Mouse (Mus musculus) neural tube, postnatal 0 days (tissue): ENCODE results near the gene Tbc1d12. TPM values are rescaled to one million over a fixed set of nuclear protein-coding genes. Genes with fewer than 3 reads are reported as not detected.

Source experiments
- polyA plus RNA-seq: library from polyadenylated mRNA; unstranded; fragments of >200 nt; fragmentation: Nextera tagmentation; extraction: Ambion mirVana; gene quantifications from 2 replicates; pipeline ENCODE4 v1.2.1, GENCODE M21; 2015

Gene Tbc1d12
- 9.7 and 10.1 TPM in 2 replicates for polyA plus RNA-seq

DNA sequence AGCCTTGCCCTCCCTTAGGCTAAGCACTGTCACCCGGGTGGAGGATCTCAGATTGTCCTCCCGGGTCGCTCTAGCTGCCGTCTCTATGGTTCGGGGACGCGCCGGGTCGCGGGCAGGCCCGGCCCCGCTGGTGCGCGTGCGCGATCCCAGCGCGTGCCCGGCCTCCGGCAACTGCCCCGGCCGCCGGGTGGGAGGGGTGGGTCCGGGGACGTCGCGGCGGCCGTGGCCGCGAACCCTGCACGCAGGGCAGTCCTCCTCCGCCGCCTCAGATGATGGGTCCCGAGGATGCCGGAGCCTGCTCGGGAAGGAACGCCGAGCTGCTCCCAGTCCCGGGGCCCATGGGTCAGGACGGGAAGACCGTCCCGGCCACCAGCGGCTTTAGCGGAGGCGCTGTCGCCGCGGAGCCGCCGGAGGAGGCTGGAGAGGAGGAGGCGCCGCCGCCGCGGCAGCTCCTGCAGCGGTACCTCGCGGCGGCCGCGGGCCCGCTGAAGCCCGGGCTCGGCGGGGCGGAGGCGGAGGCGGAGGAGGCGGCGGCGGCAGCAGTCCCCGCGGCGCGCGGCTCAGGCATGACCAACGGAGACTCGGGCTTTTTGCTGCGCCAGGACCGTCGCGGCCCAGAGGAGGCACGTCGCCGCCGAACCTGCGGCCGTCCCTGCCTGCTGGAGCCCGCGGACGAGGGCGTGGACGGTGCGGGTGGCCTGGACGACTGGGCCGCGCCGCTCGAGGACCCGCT lies at the start of gene Tbc1d12:
TSS of gene Tbc1d12 (plus strand) at position 142 of the 733 bp plus-strand sequence.

GRCm38 (mm10) chr19:38818766-38819426 lies 17.5 kb upstream of the Tbc1d12 start, which contains the start of gene Noc3l:
Noc3l (minus strand) TSS chr19:38819237.

DNA sequence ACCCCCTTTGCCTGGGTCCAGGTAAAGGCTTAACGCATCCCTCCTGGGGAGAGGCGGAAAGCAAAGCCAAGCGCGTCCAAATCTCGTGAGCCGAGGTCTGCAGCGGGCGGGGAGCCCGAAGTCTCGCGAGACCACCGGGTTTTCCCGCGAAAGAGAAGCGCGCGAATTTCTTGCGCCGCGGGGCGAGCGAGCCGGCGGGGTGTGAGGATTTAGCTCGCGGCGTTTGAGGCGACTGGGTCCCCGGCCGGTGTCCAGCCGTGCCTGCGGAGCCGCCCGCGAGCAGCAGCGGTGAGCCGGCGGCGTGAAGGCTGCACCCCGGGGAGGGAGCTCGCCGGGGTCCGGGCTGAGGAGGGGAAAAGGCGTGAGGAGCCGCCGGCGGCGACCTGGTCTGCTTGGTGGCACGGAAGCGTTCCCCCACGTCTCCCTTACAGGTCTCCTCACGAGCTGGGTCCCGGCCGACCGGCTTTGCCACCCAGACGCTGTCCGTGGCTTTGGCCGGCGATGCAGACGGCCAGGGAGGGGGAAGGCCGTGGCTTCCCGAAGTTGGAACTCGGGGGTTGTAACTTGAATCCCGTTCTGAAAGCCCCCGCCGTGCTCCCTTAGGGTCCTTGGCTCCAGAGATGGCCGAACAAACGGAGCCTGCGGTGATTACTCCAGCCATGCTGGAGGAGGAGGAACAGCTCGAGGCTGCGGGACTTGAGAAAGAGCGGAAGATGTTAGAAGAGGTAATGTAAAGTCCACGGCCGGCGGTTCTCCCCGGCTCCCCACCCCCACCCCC lies 94.6 kb downstream of the Tbc1d12 start, which contains the start of gene Hells:
TSS of gene Hells (plus strand) at position 128 of the 778 bp plus-strand sequence.

Other genes with a start within 250 kb of the Tbc1d12 start
- 3.0 and 3.3 TPM in 2 replicates for gene Noc3l, start 17.3 kb upstream of the Tbc1d12 start, polyA plus RNA-seq
- gene Hells, start 94.3 kb downstream of the Tbc1d12 start, polyA plus RNA-seq = 6.6 TPM in 2 replicates
- gene Cyp2c55, start 170.4 kb downstream of the Tbc1d12 start, polyA plus RNA-seq = not detected in 2 replicates
- gene Cyp2c65, start 224.4 kb downstream of the Tbc1d12 start, polyA plus RNA-seq = not detected in 2 replicates